Mouse (Mus musculus) G1E (cell line): ENCODE results near the gene Trim65. TPM values are rescaled to one million over a fixed set of nuclear protein-coding genes. Genes with fewer than 3 reads are reported as not detected.
A peak's percentile ranks its signal among the peaks of the same experiment; 100 is the strongest.
"Not testable (repeated sequence)": the region's sequence is repeated elsewhere in the genome, so short reads cannot be mapped to it uniquely, and the experiment has no call there.

Experiments used
- ATAC-seq: 2 replicates; pipeline ENCODE4 v1.8.0; 2016; ENCODE audit warnings: mild to moderate bottlenecking; ENCODE audit not compliant: insufficient number of reproducible peaks, poor library complexity, low FRiP score, severe bottlenecking; ENCODE audit errors: extremely low read depth
- DNase-seq: peaks from one replicate; pipeline ENCODE4 v3.0.0; 2012; ENCODE audit warnings: low spot score
- H3K27me3 ChIP-seq: 2 replicates; pipeline ENCODE4 v1.6.1; 2012; ENCODE audit warnings: mild to moderate bottlenecking, low read length, inconsistent platforms; ENCODE audit not compliant: insufficient read depth
- H3K36me3 ChIP-seq: replicated peaks from 2 replicates; pipeline ENCODE3; 2012; ENCODE audit warnings: mild to moderate bottlenecking, inconsistent platforms
- H3K4me1 ChIP-seq: 2 replicates; pipeline ENCODE4 v1.6.1; 2012; ENCODE audit warnings: low read depth, low read length, inconsistent platforms, mixed read lengths; ENCODE audit not compliant: insufficient read depth
- H3K4me3 ChIP-seq: 2 replicates; pipeline ENCODE4 v1.5.1; 2012; ENCODE audit warnings: low read depth, mild to moderate bottlenecking, inconsistent platforms, low read length, moderate library complexity, mixed read lengths
- H3K9me3 ChIP-seq: replicated peaks from 2 replicates; pipeline ENCODE4 v1.6.1; 2012; ENCODE audit warnings: inconsistent platforms
- CTCF ChIP-seq: IDR thresholded peaks from 2 replicates; pipeline ENCODE4 v1.5.1; 2012; ENCODE audit warnings: low read depth, low read length, inconsistent platforms, mixed read lengths
- GATA1 ChIP-seq: IDR thresholded peaks from 2 replicates; pipeline ENCODE4 v1.6.1; 2012; ENCODE audit warnings: borderline replicate concordance, low read length, inconsistent platforms, mixed read lengths
- GATA2 ChIP-seq: IDR thresholded peaks from 2 replicates; pipeline ENCODE4 v1.6.1; 2012; ENCODE audit warnings: low read depth, low read length, inconsistent platforms, borderline replicate concordance
- POLR2AphosphoS5 ChIP-seq: IDR thresholded peaks from 2 replicates; pipeline ENCODE4 v1.6.1; 2012; ENCODE audit warnings: low read depth, low read length, inconsistent platforms; ENCODE audit not compliant: insufficient replicate concordance
- TAL1 ChIP-seq: conservative IDR thresholded peaks from 2 replicates; pipeline ENCODE4 v1.6.1; 2012; ENCODE audit warnings: low read depth, low read length, inconsistent platforms, mixed read lengths
- polyA plus RNA-seq: library from polyadenylated mRNA; stranded (reverse); fragments of >175 nt; gene quantifications from 2 replicates; pipeline ENCODE4 v1.2.3, GENCODE M21; 2012
- total RNA-seq, 2 experiments: library from RNA; stranded (forward) in 1 of 2; stranded (reverse) in 1 of 2; fragments of 200-1000 nt in 1 of 2; fragments of >200 nt in 1 of 2; fragmentation: Nextera tagmentation in 1 of 2; gene quantifications; 2 replicates each; pipeline ENCODE4 v1.2.3; 2014 to 2017

Gene Trim65
- total and polyA plus RNA-seq, 3 experiments = 0.05 TPM; not detected in 2

DNA sequence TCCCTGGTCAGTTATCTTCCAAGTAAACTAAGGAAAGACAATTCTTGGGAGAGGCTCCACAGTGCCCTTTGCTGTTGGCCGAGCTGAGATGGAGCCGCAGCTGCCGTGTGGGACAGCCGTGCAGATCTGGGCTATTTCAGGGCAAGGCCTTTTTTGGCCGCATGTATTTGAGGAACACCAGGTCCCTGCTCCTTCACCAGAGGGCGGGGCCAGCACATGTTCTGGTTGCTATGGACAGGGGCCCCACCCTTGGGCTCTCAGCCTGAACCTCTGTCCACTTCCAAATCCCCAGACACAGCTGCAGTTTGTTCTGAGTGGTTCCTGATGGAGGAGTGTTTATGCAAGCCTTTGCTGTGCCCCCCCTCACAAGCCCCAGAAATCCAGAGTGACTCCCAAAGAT, 30.5 kb downstream of the Trim65 start:
- peaks cover 67% of the 10 kb centered on the region for H3K4me1 ChIP-seq
- no peaks in the 10 kb centered on the region for H3K27me3 ChIP-seq
- H3K4me3 ChIP-seq = no peak overlapping the region; the same call in 1 of the 2 replicates
- H3K9me3 ChIP-seq = peaks cover 6% of the 10 kb centered on the region; the same call in 1 of the 2 replicates
- TF ChIP-seq TAL1 = no peak
- no peak for TF ChIP-seq GATA2
- TF ChIP-seq POLR2AphosphoS5 = no peak
- TF ChIP-seq GATA1 = no peak
- TF ChIP-seq CTCF = no peak
- H3K36me3 ChIP-seq = no peaks in the 10 kb centered on the region
- no peak for DNase-seq
- no peak for ATAC-seq

DNA sequence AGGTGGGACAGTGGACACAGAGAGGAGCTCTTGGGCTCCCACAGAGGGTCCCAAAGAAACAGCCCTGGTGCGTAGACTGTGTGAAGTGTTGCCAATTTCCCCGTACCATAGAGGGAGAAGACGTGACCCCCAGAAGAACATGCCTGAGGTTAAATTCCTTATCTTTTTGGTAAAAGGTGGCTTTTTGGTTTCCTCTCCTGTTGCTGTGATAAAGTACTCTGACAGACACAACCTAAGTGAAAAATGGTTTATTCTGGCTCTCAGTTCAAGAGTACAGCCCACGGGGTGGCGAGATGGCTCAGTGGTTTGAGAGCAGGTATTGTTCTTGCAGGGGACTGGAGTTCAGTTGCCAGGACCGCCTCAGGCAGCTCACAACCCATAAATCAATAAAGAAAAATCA, 31.5 kb downstream of the Trim65 start:
- Histone ChIP-seq H3K4me1 (peaks cover 65% of the 10 kb centered on the region), H3K27me3 (no peaks in the 10 kb centered on the region), H3K36me3 (no peaks in the 10 kb centered on the region), H3K9me3 (peaks cover 6% of the 10 kb centered on the region; the same call in 1 of the 2 replicates), H3K4me3 (no peak overlapping the region; the same call in 1 of the 2 replicates)
- no peak for TF ChIP-seq GATA1
- TF ChIP-seq GATA2 = no peak
- TF ChIP-seq TAL1 = no peak
- no peak for TF ChIP-seq CTCF
- TF ChIP-seq POLR2AphosphoS5 = no peak
- DNase-seq (no peak), ATAC-seq (no peak)

DNA sequence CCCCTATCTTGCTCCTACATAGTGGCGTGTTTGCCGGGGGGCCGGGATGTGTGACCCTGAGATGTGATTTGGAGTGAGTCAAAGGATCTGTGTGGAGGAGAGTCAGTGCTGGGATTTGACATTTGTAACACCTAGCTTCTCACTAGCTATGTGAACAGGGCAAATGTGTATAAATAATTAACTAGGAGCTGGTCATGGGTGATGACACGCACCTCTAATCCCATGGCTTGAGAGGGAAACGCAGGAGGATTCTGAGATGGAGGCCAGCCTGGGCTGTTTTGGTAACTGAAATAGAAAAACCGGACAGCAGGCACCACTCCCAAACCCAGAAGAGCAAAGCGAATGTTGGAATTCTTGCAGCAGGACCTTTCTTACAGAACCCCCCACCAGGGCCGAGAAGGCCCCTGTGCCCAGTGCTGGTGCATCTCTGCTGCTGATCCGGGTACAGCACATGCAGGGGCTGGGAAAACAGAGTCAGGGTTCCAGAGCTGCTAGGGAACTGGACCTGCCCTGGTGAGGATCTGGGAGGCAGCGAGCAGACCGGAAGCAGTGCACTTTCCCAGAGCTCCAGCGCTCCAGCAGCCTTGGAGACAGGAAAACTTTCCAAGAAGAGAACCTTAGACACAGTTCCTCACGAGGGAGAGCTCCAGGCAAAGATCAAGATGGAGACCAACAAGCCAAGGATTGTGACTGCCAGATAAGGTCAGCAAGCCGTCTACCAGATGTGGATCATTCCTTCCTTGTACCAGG, 32.0 kb downstream of the Trim65 start:
- DNase-seq = no peak
- H3K27me3 ChIP-seq = no peaks in the 10 kb centered on the region
- no peak for TF ChIP-seq GATA2
- H3K4me3 ChIP-seq = no peak overlapping the region; the same call in 1 of the 2 replicates
- no peaks in the 10 kb centered on the region for H3K36me3 ChIP-seq
- H3K9me3 ChIP-seq = peaks cover 6% of the 10 kb centered on the region; the same call in 1 of the 2 replicates
- peaks cover 64% of the 10 kb centered on the region for H3K4me1 ChIP-seq
- no peak for ATAC-seq

DNA sequence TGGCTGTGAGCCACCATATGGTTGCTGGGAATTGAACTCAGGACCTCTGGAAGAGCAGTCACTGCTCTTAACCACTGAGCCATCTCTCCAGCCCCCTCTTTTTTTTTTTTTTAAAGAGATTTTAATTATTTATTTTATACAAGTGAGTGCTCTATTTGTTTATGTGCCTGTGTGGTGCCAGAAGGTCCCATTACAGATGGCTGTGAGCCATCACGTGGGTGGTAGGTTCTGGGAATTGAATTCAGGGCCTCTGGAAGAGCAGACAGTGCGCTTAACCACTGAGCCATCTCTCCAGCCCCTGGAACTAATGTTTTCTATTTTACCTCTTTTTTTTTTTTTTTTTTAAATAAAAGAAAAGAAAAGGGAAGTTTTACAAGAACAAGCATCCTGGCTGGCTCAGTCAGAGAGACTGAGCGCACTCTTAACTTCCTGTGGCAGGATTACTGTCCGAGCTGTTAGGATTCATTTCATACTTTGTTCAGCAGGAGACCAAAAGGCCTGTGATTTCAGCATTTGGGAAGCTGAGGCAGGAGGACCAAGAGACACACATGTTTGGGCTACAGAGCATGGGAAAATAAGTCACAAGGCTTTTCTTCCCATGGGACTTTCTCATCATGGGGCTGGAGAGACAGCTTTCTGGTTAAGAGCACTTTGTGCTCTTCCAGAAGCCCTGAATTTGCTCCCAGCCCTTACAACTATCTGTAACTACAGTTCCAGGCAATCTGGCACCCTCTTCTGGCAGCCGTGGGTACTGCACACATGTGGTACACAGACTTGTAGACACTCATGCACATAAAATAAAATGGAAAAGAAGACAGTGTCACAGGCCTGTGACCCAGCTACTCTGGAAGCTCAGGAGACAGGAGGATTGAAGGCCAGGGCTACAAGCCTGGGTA, 34.5 kb downstream of the Trim65 start:
- DNase-seq = no peak
- H3K4me3 ChIP-seq = no peak overlapping the region
- H3K4me1 ChIP-seq = peaks cover 59% of the 10 kb centered on the region
- H3K27me3 ChIP-seq = no peaks in the 10 kb centered on the region
- ATAC-seq = no peak
- H3K36me3 ChIP-seq = peaks cover 1% of the 10 kb centered on the region
- peaks cover 6% of the 10 kb centered on the region; the same call in 1 of the 2 replicates for H3K9me3 ChIP-seq
- no peak for TF ChIP-seq GATA2
- TF ChIP-seq CTCF = peak; percentile 64

DNA sequence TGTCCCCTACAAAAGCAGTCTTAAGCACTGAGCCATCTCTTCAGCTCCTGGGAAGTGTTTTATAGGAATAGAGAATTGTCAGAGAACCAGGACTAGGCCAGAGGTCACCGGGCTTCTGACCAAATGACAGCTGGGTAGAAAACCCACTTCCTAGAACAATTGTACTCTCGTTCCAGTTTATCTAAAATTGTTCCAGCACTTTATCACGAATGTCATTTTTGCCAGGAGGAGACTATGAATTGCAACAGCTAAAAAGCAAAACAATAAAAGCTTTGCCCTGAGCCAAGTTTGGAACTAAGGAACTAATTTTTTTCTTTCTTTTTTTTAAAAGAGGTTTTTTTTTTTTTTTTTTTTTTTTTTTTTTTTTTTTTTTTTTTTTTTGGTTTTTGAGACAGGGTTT, 35.4 kb downstream of the Trim65 start:
- TF ChIP-seq GATA1 = no peak
- TF ChIP-seq GATA2 = no peak
- TF ChIP-seq POLR2AphosphoS5 = no peak
- no peak for TF ChIP-seq CTCF
- TF ChIP-seq TAL1 = no peak
- Histone ChIP-seq H3K27me3 (no peaks in the 10 kb centered on the region), H3K4me3 (no peak overlapping the region), H3K36me3 (peaks cover 2% of the 10 kb centered on the region), H3K4me1 (peaks cover 55% of the 10 kb centered on the region), H3K9me3 (peaks cover 6% of the 10 kb centered on the region; the same call in 1 of the 2 replicates)
- ATAC-seq = no peak
- DNase-seq = no peak

DNA sequence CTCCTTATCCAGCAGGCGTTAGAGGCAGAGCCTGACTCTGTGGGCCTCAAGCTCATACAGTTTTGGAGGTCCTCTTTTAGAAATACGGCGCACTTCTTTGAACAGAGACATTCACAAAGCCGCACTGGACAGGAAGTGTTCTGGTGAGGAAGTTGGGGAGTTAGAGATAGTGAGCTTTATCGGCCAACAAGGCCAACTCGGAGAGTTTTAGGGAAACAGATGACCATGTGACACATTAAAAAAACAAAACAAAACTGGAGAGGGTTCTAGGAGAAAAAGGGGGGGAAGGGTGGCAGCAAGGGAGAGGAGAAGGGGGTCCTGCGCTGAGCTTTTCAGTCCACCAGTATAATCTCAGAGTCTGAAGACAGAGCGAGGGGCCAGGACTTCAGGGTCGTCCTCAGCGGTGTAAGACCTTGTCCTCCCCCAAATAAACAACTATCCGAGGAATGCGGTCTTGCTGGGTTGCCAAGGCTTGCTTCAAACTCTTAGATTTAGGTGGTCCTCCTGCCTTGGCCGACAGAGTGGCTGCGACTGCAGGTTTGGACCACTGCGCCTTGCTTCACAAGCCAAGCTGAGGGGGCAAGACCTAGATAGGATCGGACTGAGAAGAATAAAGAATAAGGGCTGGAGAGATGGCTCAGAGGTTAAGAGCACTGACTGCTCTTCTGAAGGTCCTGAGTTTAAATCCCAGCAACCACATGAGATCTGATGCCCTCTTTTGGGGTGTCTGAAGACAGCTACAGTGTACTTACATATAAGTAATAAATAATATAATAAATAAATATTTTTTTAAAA, 37.0 kb downstream of the Trim65 start:
- peaks cover 2% of the 10 kb centered on the region for H3K36me3 ChIP-seq
- TF ChIP-seq POLR2AphosphoS5 (no peak), GATA2 (no peak), GATA1 (no peak), TAL1 (no peak), CTCF (no peak)
- H3K9me3 ChIP-seq = peaks cover 6% of the 10 kb centered on the region; the same call in 1 of the 2 replicates
- H3K4me1 ChIP-seq = peaks cover 47% of the 10 kb centered on the region
- DNase-seq (no peak), ATAC-seq (peak; percentile 77)
- H3K4me3 ChIP-seq = peak overlapping the region; percentile 58; the same call in 1 of the 2 replicates
- no peaks in the 10 kb centered on the region for H3K27me3 ChIP-seq

DNA sequence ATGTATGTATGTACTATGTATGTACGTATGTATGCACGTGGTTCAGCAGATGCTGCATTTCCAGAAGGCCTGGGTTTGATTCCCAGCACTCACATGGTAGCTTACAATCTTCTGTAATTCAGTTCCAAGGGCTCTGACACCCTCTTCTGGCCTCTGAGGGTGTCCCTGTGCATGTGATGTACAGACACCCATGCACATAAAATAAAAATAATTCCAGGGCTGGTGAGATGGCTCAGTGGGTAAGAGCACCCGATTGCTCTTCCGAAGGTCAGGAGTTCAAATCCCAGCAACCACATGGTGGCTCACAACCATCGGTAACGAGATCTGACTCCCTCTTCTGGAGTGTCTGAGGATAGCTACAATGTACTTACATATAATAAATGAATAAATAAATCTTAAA, 38.0 kb downstream of the Trim65 start:
- H3K4me1 ChIP-seq = peaks cover 55% of the 10 kb centered on the region
- not testable (repeated sequence) for H3K36me3 ChIP-seq, ATAC-seq

More for the DNA sequence above, 38.0 kb downstream of the Trim65 start:
- DNase-seq, H3K9me3 ChIP-seq, H3K4me3 ChIP-seq, H3K27me3 ChIP-seq: not testable (repeated sequence)
